Mouse (Mus musculus) kidney, postnatal 14 days (tissue): ENCODE data around the gene Tm2d3.
A peak's percentile ranks its signal among the peaks of the same experiment; 100 is the strongest.

ENCODE experiments used
- DNase-seq: peaks from one replicate; pipeline ENCODE4 v3.0.0; 2022; ENCODE audit warnings: mixed read lengths

Gene Tm2d3

DNA sequence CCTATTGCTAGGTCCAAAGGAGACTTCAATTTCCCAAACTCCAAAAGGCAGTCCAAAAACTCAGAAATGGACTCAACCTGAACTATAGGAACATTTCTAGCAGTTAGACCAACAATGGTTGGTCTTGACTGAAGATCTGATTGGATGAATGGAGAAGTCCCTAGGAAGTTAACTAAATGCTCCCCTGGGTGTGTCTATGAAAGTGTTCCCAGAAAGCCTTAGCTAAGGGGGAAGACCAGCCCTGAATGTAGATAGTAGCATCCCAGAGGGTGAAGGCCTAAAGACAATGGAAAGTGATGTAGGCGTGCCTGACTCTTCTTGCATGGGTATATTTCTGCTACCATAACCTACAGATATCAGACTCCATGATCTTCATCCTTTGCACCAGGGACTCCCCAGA, 17.5 kb downstream of the Tm2d3 start:
- no peak for DNase-seq

DNA sequence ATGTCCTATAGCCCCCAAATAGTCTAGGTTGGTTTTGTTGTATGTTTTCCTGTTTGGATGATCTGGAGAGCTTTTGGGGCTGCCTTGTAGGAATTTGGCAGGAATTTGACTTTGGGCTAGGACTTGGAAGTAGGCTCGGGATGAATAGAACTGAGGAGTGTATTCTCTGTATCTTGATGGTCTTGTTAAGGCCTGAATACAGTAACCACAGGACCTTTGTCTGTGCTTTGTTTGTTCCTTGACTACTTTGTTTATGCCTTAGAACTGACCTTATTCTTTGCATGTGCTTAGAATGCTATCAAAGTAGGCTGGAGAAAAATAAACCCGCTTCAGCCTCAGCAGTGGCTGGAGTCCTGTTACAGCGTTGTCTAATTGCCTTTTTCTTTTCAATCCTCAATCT, 19.3 kb downstream of the Tm2d3 start:
- DNase-seq: no peak

DNA sequence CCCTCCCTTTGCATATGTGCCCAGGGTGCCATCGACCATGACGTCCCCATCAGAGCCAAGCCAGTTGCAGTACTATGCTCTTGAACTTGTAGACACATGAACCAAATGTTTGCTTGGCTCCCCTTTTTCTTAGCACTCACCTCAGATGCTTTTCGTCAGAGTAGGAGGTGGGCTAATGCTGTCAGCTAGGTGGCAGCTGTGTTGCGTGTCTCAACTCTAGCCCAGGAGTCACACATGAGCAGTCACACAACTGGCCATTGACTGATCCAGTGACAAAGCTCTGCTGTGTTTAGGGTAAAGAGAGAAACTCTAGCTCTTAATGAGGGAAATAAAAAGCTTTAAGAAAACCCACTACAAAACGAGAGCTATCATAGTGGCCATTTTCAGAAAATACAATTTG, 22.8 kb downstream of the Tm2d3 start:
- no peak for DNase-seq

DNA sequence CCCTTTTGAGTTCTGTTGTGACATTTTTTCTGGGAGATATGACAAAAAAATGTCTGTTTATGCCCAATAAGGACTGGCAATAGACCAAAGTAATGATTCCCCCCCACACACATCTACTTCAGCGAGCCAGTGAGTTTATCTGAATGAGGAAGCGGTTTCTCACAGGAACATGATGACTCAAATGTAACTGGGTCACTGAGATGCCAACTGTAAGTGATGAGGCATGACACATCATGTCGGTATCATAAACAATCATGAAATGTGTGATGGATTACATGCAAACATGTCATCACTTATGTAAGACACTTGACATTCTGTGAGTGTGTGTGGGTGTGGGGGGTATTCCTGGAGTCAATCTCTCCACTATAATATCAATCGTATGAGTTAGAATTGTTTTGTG, 23.3 kb downstream of the Tm2d3 start:
- DNase-seq: no peak

DNA sequence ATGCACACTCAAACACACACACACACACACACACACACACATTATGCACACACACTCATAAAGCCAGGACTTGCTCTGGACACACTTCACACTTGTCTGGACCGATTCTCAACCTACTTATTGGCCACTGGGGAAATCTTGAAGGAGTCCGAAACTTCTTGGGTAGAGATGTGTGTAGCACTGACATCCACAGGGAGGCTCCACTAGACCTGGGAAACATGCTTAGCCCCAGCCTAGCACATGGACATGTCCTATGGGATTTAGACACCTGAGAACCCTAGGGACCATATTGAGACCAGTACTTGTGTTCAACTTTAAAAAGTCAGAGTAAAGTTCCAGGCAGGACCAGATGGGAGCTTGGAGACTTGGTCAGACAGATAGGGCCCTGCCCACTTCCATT, 43.1 kb downstream of the Tm2d3 start:
- peak; percentile 11 for DNase-seq

DNA sequence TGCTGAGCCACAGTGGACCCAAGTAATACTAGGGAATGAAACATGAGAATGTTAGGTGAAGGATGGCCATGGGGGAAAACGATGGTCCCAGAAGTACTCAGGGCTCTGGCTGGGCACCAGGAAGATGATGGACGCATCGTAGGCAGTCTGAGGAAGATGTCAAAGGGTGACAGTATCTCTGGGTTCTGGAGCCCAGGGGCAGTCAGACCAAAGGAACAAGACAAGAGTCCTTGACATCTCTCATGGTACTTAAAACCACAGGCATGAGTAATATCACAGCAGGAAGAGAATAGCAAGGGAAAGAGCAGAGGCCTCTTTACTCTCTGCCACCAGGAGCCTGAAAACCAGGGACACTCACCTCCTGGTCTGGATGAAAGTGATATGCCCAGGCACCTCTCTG, 44.3 kb downstream of the Tm2d3 start:
- DNase-seq: no peak

DNA sequence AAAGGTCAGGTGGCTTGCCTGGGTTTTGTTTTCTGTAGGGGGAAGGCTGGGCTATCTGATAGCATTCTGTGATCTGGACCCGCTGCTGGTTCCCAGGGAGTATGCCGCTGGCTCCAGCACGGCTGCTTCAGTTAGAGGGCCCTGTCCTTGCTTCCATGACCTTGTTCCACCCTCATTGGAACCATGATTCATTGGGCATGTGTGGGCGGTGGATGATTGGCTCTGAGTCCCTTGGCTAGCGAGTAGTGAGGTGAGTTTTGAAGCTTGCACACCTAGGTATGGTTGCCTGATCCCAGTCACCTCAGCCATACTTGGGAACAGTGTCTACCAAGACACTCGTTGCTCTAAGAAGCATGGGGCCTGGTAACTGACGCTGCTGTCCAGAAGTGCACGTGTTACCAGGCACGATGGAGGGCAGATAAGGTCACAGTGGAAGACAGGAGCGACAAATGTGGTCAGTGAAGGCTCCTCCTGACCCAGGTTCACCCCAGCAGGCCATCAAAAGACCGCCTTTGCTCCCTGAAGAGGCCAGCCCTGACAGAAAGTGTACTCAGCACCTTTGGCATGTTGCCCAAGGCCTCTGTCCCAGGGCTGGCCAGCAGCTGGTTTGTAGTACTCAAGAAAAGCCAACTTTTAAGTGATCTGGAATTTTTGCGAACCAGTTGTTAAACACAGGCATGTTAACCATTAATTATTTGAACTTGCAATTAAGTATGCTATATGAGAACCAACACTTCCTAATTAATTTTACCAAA, 46.5 kb downstream of the Tm2d3 start:
- peak; percentile 78 for DNase-seq

DNA sequence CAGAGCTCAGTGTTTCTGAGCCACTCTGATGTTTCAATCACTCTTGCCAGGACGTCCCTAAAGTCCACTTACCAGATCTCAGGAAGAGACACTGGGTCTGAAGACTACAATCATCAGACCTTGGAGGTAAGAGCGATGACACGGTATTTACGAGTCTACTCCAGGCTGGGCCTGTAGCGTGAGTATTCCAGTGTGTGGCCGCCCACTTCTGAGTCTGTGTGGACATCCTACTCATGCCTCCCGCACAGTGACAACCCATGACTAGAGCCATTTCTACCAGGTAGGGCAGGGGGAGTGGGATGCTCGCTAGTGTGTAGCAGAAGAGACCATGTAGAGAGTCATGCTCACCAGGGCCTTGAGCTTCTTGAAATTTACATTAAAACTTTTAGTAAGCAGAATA, 51.9 kb downstream of the Tm2d3 start:
- no peak for DNase-seq

DNA sequence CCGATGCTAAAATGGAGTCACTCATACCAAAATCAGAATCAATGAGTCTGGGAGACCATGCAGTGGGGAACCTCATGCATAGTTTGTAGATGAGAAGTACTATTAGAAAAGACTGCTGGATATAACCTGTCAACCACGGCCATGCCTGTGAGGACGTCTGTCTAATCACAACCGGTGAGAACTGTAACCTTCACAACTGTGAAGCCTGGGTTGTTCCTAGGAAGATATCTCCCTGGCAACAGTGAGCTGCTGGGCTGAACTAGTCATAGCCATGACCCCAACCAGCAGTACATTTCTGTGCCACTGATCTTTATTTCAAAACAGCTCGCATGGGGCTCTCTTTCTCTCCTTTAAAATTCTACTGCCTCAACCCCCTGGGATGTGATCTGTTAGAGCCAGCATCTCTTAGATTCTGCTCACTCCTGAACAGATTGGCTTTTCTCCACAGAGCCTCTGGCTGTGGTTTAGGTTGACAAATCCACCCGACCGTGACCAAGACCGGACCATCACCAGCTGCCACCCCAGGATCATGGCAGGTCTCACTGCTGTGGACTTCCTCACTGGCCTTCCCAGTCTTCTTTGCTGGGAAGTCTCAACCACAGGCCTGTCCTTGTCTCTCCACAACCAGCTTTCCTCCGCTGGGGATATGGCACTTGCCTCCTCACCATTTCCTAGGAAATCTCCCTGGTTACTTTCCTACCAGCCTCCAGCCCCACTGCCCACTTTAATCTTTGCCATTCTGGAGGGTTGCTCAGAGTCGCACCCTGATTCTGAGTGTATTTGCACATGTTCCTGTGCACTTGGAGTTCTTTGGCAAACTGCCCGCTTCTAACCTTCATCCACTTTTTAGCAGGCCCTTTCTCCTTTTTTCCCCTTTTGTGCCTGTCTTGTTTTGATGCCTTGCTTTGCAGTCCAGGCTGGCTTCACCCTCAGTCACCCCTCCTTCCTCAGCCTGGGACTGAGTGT, 57.3 kb downstream of the Tm2d3 start:
- no peak for DNase-seq
